Mouse (Mus musculus) mesoderm, embryonic 11.5 days (tissue): ENCODE data around the gene Cdhr1.
"Not testable (repeated sequence)": the region's sequence is repeated elsewhere in the genome, so short reads cannot be mapped to it uniquely, and the experiment has no call there.

Experiments
- DNase-seq: peaks from one replicate; pipeline ENCODE4 v3.0.0-alpha.2; 2012; ENCODE audit warnings: low read depth, low spot score

Cdhr1 gene

GRCm38 (mm10) chr14:37097956-37098530 is at the start of gene Cdhr1:
Gene Cdhr1, minus strand, starts transcription at chr14:37098347.
- peak; percentile 64 for DNase-seq

GRCm38 (mm10) chr14:37139051-37139710 is 41.0 kb upstream of the Cdhr1 start:
- DNase-seq = no peak

- DNase-seq = not testable (repeated sequence)
Measured at GRCm38 (mm10) chr14:37137596-37137995, 39.4 kb upstream of the Cdhr1 start.

- no peak for DNase-seq
Measured at GRCm38 (mm10) chr14:37136110-37136509, 38.0 kb upstream of the Cdhr1 start.

GRCm38 (mm10) chr14:37135671-37136070 is 37.5 kb upstream of the Cdhr1 start:
- DNase-seq = no peak

- DNase-seq = peak; percentile 97
Measured at GRCm38 (mm10) chr14:37135127-37135593, 37.0 kb upstream of the Cdhr1 start, which contains the start of gene Ghitm. Gene Ghitm, minus strand, starts transcription at chr14:37135272.

GRCm38 (mm10) chr14:37134304-37135126 is 36.4 kb upstream of the Cdhr1 start:
- no peak for DNase-seq

GRCm38 (mm10) chr14:37127652-37128051 is 29.5 kb upstream of the Cdhr1 start:
- peak; percentile 45 for DNase-seq

GRCm38 (mm10) chr14:37119233-37119632 is 21.1 kb upstream of the Cdhr1 start:
- no peak for DNase-seq

GRCm38 (mm10) chr14:37113922-37114321 is 15.8 kb upstream of the Cdhr1 start, which contains the start of gene 2610528A11Rik:
Gene 2610528A11Rik, minus strand, starts transcription at chr14:37114022.
- DNase-seq = no peak

GRCm38 (mm10) chr14:37112931-37113330 is 14.8 kb upstream of the Cdhr1 start:
- no peak for DNase-seq

- no peak for DNase-seq
Measured at GRCm38 (mm10) chr14:37111371-37111770, 13.2 kb upstream of the Cdhr1 start.

GRCm38 (mm10) chr14:37110456-37110855 is 12.3 kb upstream of the Cdhr1 start:
- no peak for DNase-seq

- DNase-seq = no peak
Measured at GRCm38 (mm10) chr14:37109975-37110374, 11.8 kb upstream of the Cdhr1 start.

- no peak for DNase-seq
Measured at GRCm38 (mm10) chr14:37109460-37109859, 11.3 kb upstream of the Cdhr1 start.

- no peak for DNase-seq
Measured at GRCm38 (mm10) chr14:37105846-37106245, 7.7 kb upstream of the Cdhr1 start.

- DNase-seq = no peak
Measured at GRCm38 (mm10) chr14:37104747-37105146, 6.6 kb upstream of the Cdhr1 start.

GRCm38 (mm10) chr14:37102484-37102883 is 4.3 kb upstream of the Cdhr1 start:
- no peak for DNase-seq

GRCm38 (mm10) chr14:37101531-37101930 is 3.4 kb upstream of the Cdhr1 start:
- DNase-seq = no peak

- no peak for DNase-seq
Measured at GRCm38 (mm10) chr14:37095556-37095955, 2.6 kb downstream of the Cdhr1 start.

- DNase-seq = peak; percentile 25
Measured at GRCm38 (mm10) chr14:37094436-37094835, 3.7 kb downstream of the Cdhr1 start.

- no peak for DNase-seq
Measured at GRCm38 (mm10) chr14:37083755-37084154, 14.4 kb downstream of the Cdhr1 start.
